Mouse (Mus musculus): ENCODE results near the gene Tiam1.

The Tiam1 gene

GRCm38 (mm10) chr16:90069197-90069596, 74.4 kb downstream of the Tiam1 start:
- intact Hi-C loops (cut with DNase I): no loop called here

- intact Hi-C loops (cut with DNase I): no loop called here
Measured at GRCm38 (mm10) chr16:90052905-90053519, 90.6 kb downstream of the Tiam1 start.

GRCm38 (mm10) chr16:90052409-90052808, 91.2 kb downstream of the Tiam1 start:
- intact Hi-C loops (cut with DNase I): no loop called here

DNA sequence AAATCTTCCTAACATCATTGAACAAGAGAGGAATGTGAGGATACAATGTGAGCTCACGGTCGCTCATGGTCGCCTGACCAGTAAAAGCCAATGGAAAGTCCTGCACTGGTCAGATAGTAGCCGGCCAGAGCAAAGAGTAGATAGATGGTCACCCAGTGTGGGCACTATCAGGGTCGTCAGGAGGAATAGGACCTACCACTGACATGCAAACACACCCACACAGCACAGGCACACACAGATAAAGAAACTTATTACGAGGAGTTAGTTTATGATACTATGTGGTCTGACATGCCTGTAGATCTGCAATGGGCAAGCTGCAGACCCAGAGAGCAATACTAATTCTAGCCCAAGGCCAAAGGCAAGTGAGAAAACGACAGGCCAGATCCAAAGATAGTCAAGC, 92.5 kb downstream of the Tiam1 start:
- intact Hi-C loops (cut with DNase I): no loop called here

- intact Hi-C loops (cut with DNase I): no loop called here
Measured at GRCm38 (mm10) chr16:90047841-90048240, 95.7 kb downstream of the Tiam1 start.

GRCm38 (mm10) chr16:90046494-90047158, 96.9 kb downstream of the Tiam1 start:
- intact Hi-C loops (cut with DNase I): no loop called here

DNA sequence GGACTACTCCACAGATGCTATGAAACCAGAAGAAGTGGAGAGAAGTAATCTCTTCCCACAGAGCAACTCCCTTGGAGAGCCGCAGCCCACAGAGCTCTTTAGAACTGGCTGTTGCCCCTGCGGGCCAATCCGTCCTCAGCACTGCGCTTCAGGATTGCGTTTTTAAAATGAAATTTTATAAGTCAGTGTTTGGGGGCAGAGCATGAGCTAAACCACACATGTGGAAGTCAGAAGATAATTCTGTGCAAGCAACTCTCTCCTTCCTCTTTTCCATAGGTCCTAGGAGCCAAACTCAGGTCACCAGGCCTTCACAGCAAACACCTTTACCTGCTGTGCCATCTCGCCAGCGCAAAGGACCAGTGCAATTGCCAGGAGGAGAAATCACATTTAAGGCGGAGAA, 98.0 kb downstream of the Tiam1 start:
- intact Hi-C loops (cut with DNase I): no loop called here

DNA sequence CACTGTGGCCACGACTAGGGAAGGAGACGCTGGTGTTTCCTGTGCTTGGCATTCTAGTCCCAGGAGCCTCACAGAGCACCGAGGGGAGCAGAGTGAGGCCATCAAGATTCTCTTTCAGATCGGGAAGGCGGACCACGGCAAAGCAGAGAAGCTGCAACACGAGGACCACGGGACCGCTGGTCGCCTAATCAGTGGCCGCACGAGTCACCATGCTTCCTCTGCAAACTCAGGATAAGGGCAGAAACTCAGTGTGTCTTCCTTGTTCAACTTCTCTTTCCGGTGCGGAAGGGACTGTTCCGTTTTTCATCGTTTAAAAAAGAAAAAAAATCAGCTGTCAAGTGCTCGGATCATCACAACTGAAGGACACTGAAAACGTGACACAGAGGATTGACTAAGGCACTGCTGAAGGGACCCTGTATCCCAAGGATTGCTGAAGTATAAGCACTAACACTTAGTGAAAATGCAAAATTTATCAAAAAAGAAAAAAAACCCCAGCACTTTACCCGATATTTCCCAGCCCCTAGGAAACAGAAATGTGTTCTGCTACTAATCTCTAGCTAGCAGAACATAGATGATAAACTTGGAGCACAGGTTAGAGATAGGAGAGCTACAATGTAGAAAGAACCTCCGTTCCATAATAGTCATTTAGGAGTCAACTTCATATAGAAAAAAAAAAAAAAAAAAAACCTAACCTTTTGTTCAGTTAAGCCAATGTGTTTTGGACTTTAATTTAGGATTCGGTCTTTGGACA, 99.4 kb downstream of the Tiam1 start:
- intact Hi-C loops (cut with DNase I): loop anchor here (5.0 kb wide), 1 partner anchor 53 kb away; no protein-coding TSS in a partner anchor

- intact Hi-C loops (cut with DNase I): loop anchor here (5.0 kb wide), 1 partner anchor 54 kb away; no protein-coding TSS in a partner anchor
Measured at GRCm38 (mm10) chr16:90042874-90043273, 100.7 kb downstream of the Tiam1 start.

DNA sequence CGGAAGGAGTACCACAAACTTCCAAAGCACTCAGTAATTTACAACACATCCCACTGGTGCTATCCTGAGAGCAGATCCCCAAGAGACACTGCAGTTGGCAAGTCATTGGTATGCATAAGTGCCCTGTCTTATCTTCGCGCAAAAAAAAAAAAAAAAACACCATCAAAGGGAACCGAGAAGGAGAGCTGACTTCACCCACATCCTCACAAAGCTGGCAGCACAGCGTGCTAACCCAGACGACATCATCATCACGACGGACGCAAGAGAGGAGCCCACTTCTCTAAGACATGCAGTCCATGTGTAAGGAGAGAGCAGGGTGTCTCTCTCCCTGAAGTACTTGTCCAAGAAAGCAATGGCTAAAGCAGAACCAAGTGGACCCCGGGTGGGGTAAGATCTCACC, 101.2 kb downstream of the Tiam1 start:
- intact Hi-C loops (cut with DNase I): loop anchor here (5.0 kb wide), 1 partner anchor 55 kb away; no protein-coding TSS in a partner anchor

GRCm38 (mm10) chr16:90040771-90041364, 102.7 kb downstream of the Tiam1 start:
- intact Hi-C loops (cut with DNase I): loop anchor here (5.0 kb wide), 1 partner anchor 56 kb away; no protein-coding TSS in a partner anchor

- intact Hi-C loops (cut with DNase I): no loop called here
Measured at GRCm38 (mm10) chr16:90035595-90036110, 107.9 kb downstream of the Tiam1 start.

DNA sequence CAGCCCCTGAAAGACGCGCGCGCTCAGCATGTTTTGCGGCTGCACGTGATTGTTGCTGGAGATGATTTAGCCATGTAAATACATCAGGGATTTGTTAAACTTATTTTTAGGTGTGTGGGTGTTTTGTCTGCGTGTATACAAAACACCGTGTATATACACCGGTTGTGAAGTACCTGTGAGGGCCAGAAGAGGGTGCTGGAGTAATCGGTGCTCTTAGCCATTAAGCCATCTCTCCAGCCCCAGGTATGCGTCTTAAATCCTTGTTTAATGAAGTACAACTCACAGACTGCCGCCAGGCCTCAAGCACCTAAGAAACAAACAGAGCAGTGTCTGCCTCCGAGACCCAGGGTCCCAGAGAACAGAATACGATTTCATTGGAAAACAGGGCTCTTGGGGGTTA, 113.2 kb downstream of the Tiam1 start:
- intact Hi-C loops (cut with DNase I): no loop called here

- intact Hi-C loops (cut with DNase I): no loop called here
Measured at GRCm38 (mm10) chr16:90027886-90028285, 115.7 kb downstream of the Tiam1 start.

- intact Hi-C loops (cut with DNase I): no loop called here
Measured at GRCm38 (mm10) chr16:90025526-90026172, 117.9 kb downstream of the Tiam1 start.

GRCm38 (mm10) chr16:90023665-90024010, 119.9 kb downstream of the Tiam1 start:
- intact Hi-C loops (cut with DNase I): no loop called here

GRCm38 (mm10) chr16:90022932-90023664, 120.5 kb downstream of the Tiam1 start:
- intact Hi-C loops (cut with DNase I): no loop called here

GRCm38 (mm10) chr16:90016046-90016445, 127.5 kb downstream of the Tiam1 start:
- intact Hi-C loops (cut with DNase I): no loop called here

DNA sequence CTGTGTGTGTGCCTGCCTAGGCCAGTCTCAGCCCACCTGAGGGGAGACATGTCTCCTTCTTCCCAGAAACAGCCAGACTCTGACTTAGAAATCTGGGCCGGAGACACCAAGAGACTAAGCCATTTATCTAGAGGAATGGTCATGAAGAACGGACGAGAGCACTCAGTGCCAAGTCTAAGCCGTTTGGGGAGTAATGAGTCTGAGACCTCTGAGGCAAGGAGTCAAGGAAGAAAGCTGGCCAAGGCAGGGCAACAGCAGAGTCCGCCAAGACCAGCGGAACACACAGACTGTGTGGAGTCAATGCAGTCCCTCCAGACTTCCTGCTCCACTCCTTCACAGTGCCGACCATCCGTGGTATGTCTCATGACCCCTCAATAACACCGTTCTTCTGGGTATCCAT, 129.0 kb downstream of the Tiam1 start:
- intact Hi-C loops (cut with DNase I): no loop called here

- intact Hi-C loops (cut with DNase I): no loop called here
Measured at GRCm38 (mm10) chr16:90011521-90012181, 131.9 kb downstream of the Tiam1 start.

Data from adrenal gland (tissue).